Mouse (Mus musculus): ENCODE measurements around the gene Tom1l2. TPM values are rescaled to one million over a fixed set of nuclear protein-coding genes. Genes with fewer than 3 reads are reported as not detected.

Gene Tom1l2
- 23.3 and 26.1 TPM in 2 replicates for polyA plus RNA-seq (2015; fragmentation: Nextera tagmentation; extraction: Ambion mirVana)

DNA sequence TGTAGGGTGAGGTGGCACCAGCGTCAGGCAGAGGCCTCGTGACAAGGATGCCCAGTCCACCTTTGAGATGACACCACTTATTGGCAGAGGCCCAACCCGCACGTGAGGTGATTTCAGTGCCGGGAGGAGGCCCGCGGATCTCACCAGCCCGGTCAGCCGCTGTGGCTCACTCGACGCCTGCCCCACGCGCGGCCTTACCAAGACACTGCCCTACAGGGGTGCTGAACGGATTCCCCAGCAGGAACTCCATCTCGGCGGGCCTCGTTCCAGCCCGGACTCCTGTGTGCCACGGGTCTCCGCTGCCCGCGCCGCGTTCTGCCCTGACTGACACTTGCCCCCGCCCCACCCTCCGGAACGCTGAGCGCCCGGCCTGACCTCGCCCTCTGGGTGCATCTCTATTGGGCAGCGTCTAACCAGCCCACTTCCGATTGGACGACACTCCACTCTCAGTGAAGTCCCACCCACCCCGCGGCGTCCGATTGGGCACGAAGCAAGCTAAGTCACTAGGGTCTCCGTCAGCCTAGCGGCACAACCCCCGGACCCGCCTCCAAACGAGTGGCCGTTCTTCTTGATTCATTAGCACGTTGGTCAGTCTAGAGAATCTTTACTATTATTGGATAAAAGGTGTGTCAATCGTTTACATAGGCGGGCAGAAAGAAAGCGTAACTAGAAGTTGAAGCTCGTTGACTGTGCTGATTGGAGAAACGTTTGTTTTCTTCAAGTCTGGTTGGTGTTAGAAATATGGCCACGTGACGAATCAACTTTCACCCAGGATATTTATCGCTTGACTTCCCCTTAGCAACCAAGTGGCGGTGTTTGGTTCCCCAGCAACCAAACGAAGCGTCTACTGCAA lies at the start of gene Tom1l2, which contains the start of gene Drc3:
TSS of gene Tom1l2 (minus strand) at position 347 of the 853 bp plus-strand sequence.
TSS of gene Drc3 (plus strand) at position 771 of the 853 bp plus-strand sequence.
- Histone ChIP-seq H3K4me3 (peak within 1 kb of the TSS; percentile 94), H3K36me3 (no peaks in the 10 kb centered on the region), H3K9ac (peak within 1 kb of the TSS; percentile 80), H3K4me2 (peak within 1 kb of the TSS; percentile 91), H3K9me3 (no peaks in the 10 kb centered on the region), H3K27ac (peak within 1 kb of the TSS; percentile 50), H3K27me3 (no peaks in the 10 kb centered on the region), H3K4me1 (peaks cover 13% of the 10 kb centered on the region)
- WGBS, result under 1% methylated on average over 57 of the region's 57 CpGs
- ATAC-seq (ENCODE audit: borderline replicate concordance, extremely low read depth, low FRiP score, low TSS enrichment), result peak; percentile 100

GRCm38 (mm10) chr11:60397172-60397571 lies 44.5 kb upstream of the Tom1l2 start:
- H3K27me3 ChIP-seq, result no peaks in the 10 kb centered on the region
- no peak overlapping the region for H3K27ac ChIP-seq
- H3K4me3 ChIP-seq, result no peak overlapping the region
- H3K4me2 ChIP-seq, result no peak overlapping the region
- no peaks in the 10 kb centered on the region for H3K9me3 ChIP-seq
- H3K36me3 ChIP-seq, result peaks cover 17% of the 10 kb centered on the region
- no peak for ATAC-seq (ENCODE audit: borderline replicate concordance, extremely low read depth, low FRiP score, low TSS enrichment)
- no peak overlapping the region for H3K9ac ChIP-seq
- WGBS, result 86% methylated on average over 2 of the region's 2 CpGs
- peaks cover 8% of the 10 kb centered on the region; the same call in 1 of the 2 replicates for H3K4me1 ChIP-seq

GRCm38 (mm10) chr11:60396546-60396945 lies 43.8 kb upstream of the Tom1l2 start:
- H3K9ac ChIP-seq, result no peak overlapping the region
- ATAC-seq (ENCODE audit: borderline replicate concordance, extremely low read depth, low FRiP score, low TSS enrichment), result peak; percentile 83
- H3K27me3 ChIP-seq, result no peaks in the 10 kb centered on the region
- H3K4me2 ChIP-seq, result no peak overlapping the region
- no peak overlapping the region for H3K27ac ChIP-seq
- peaks cover 10% of the 10 kb centered on the region for H3K36me3 ChIP-seq
- 39% methylated on average over 6 of the region's 6 CpGs for WGBS
- H3K9me3 ChIP-seq, result no peaks in the 10 kb centered on the region
- H3K4me1 ChIP-seq, result peaks cover 8% of the 10 kb centered on the region; the same call in 1 of the 2 replicates
- no peak overlapping the region for H3K4me3 ChIP-seq

- H3K9me3 ChIP-seq, result no peaks in the 10 kb centered on the region
- H3K36me3 ChIP-seq, result no peaks in the 10 kb centered on the region
- ATAC-seq (ENCODE audit: borderline replicate concordance, extremely low read depth, low FRiP score, low TSS enrichment), result no peak
- H3K27ac ChIP-seq, result no peak overlapping the region
- no peak overlapping the region for H3K4me2 ChIP-seq
- H3K4me3 ChIP-seq, result no peak overlapping the region
- no peak overlapping the region for H3K9ac ChIP-seq
- 77% methylated on average over 6 of the region's 6 CpGs for WGBS
- H3K27me3 ChIP-seq, result no peaks in the 10 kb centered on the region
- peaks cover under 1% of the 10 kb centered on the region; the same call in 1 of the 2 replicates for H3K4me1 ChIP-seq
These were observed 38.6 kb upstream of the Tom1l2 start for GRCm38 (mm10) chr11:60391346-60391745.

DNA sequence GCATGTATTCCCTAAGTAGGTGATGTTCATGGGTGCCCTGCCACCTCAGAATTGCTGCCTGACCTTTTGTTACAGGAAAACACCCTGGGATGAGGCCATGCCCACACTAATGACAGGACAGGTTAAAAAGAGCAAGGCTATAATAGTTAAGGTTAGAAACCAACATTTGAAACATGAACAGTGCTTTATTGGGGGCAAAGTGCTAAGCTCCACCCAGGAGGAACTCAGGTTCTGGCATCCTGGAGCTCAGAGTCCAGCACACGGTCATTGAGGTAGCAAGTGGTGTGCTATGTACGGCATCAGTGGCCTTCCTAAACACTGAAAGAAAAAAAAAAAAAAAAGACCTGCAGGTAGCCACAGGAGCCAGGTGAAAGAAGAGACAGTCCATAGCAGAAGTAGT lies 35.2 kb upstream of the Tom1l2 start:
- no peak for ATAC-seq (ENCODE audit: borderline replicate concordance, extremely low read depth, low FRiP score, low TSS enrichment)
- no peak overlapping the region for H3K9ac ChIP-seq

GRCm38 (mm10) chr11:60385946-60386345 lies 33.2 kb upstream of the Tom1l2 start:
- peaks cover 7% of the 10 kb centered on the region; the same call in 1 of the 2 replicates for H3K4me1 ChIP-seq
- ATAC-seq (ENCODE audit: borderline replicate concordance, extremely low read depth, low FRiP score, low TSS enrichment), result no peak
- WGBS, result 67% methylated on average over 5 of the region's 5 CpGs
- no peaks in the 10 kb centered on the region for H3K9me3 ChIP-seq
- no peak overlapping the region for H3K4me2 ChIP-seq
- no peak overlapping the region for H3K9ac ChIP-seq
- H3K27me3 ChIP-seq, result no peaks in the 10 kb centered on the region
- no peak overlapping the region for H3K27ac ChIP-seq
- H3K4me3 ChIP-seq, result no peak overlapping the region
- no peaks in the 10 kb centered on the region for H3K36me3 ChIP-seq

More for the DNA sequence above, 35.2 kb upstream of the Tom1l2 start:
- 84% methylated on average over 2 of the region's 2 CpGs for WGBS
- H3K27ac ChIP-seq, result no peak overlapping the region
- H3K9me3 ChIP-seq, result no peaks in the 10 kb centered on the region
- H3K4me2 ChIP-seq, result no peak overlapping the region
- peaks cover 7% of the 10 kb centered on the region; the same call in 1 of the 2 replicates for H3K4me1 ChIP-seq
- H3K27me3 ChIP-seq, result no peaks in the 10 kb centered on the region
- H3K4me3 ChIP-seq, result no peak overlapping the region
- no peaks in the 10 kb centered on the region for H3K36me3 ChIP-seq

- Histone ChIP-seq H3K4me3 (no peak overlapping the region), H3K9ac (no peak overlapping the region), H3K4me1 (peaks cover 7% of the 10 kb centered on the region; the same call in 1 of the 2 replicates), H3K27ac (no peak overlapping the region), H3K4me2 (0 out of 2 replicates have a peak overlapping the region, but pooled peaks have one; percentile 1), H3K9me3 (no peaks in the 10 kb centered on the region), H3K27me3 (no peaks in the 10 kb centered on the region), H3K36me3 (no peaks in the 10 kb centered on the region)
- WGBS, result 5% methylated on average over 16 of the region's 16 CpGs
- no peak for ATAC-seq (ENCODE audit: borderline replicate concordance, extremely low read depth, low FRiP score, low TSS enrichment)
These were observed 32.2 kb upstream of the Tom1l2 start for GRCm38 (mm10) chr11:60384762-60385421.

GRCm38 (mm10) chr11:60383518-60383917 lies 30.8 kb upstream of the Tom1l2 start:
- H3K27me3 ChIP-seq, result no peaks in the 10 kb centered on the region
- 87% methylated on average over 6 of the region's 6 CpGs for whole genome bisulfite sequencing
- no peaks in the 10 kb centered on the region for H3K9me3 ChIP-seq
- no peak overlapping the region for H3K27ac ChIP-seq
- H3K4me3 ChIP-seq, result no peak overlapping the region
- no peak overlapping the region for H3K4me2 ChIP-seq
- H3K4me1 ChIP-seq, result peaks cover 7% of the 10 kb centered on the region; the same call in 1 of the 2 replicates
- H3K9ac ChIP-seq, result no peak overlapping the region
- ATAC-seq (ENCODE audit: borderline replicate concordance, extremely low read depth, low FRiP score, low TSS enrichment), result no peak
- no peaks in the 10 kb centered on the region for H3K36me3 ChIP-seq

DNA sequence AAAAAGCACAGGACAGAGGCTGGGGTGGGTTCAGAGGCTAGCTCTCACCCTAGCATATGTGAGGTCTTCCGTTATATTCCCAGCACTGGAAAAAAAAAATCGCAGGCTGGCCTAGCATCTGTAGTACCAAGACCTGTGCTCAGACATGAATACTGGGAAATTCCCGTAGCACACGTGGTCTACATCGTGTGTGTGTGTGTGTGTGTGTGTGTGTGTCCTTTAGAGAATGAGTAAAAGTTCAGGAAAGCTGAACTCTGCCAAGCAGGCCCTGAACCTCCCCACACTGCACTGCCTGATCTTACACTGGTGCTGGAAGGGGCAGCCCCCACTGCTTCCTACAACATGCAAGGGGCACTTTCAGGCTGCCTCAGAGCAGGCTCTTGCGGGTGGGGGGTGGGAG lies 21.8 kb upstream of the Tom1l2 start:
- 75% methylated on average over 6 of the region's 6 CpGs for WGBS
- H3K27me3 ChIP-seq, result no peaks in the 10 kb centered on the region

DNA sequence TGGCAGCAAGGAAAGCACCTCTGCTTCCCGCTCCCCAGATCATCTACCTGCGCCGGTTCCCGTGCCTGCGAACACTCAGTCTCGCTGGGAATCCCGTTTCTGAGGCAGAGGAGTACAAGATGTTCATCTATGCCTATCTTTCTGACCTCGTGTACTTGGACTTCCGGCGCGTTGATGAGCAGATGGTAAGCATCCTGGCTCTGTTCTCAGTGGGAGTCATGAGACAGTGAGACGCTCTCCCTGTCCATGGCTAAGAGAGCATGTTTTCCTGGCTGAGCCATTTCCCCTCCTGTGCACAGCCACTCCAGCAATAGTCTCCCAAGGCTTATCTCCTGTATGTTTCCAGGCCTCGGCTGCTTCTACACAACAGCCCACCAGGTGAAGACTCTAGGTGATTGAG lies 17.7 kb upstream of the Tom1l2 start:
- H3K9ac ChIP-seq, result no peak overlapping the region

More for the DNA sequence above, 21.8 kb upstream of the Tom1l2 start:
- no peak for ATAC-seq (ENCODE audit: borderline replicate concordance, extremely low read depth, low FRiP score, low TSS enrichment)
- no peak overlapping the region for H3K27ac ChIP-seq
- H3K4me3 ChIP-seq, result no peak overlapping the region
- H3K9ac ChIP-seq, result no peak overlapping the region
- no peaks in the 10 kb centered on the region for H3K9me3 ChIP-seq
- no peak overlapping the region for H3K4me2 ChIP-seq
- H3K4me1 ChIP-seq, result no peaks in the 10 kb centered on the region
- no peaks in the 10 kb centered on the region for H3K36me3 ChIP-seq

GRCm38 (mm10) chr11:60369448-60369847 lies 16.7 kb upstream of the Tom1l2 start:
- no peaks in the 10 kb centered on the region for H3K36me3 ChIP-seq
- no peak overlapping the region for H3K27ac ChIP-seq
- ATAC-seq (ENCODE audit: borderline replicate concordance, extremely low read depth, low FRiP score, low TSS enrichment), result no peak
- H3K9ac ChIP-seq, result no peak overlapping the region
- H3K4me2 ChIP-seq, result no peak overlapping the region
- no peaks in the 10 kb centered on the region for H3K9me3 ChIP-seq
- no peak overlapping the region for H3K4me3 ChIP-seq
- WGBS, result 60% methylated on average over 4 of the region's 4 CpGs
- peaks cover 12% of the 10 kb centered on the region for H3K4me1 ChIP-seq
- H3K27me3 ChIP-seq, result no peaks in the 10 kb centered on the region

More for the DNA sequence above, 17.7 kb upstream of the Tom1l2 start:
- Histone ChIP-seq H3K4me1 (peaks cover 12% of the 10 kb centered on the region), H3K27ac (no peak overlapping the region), H3K9me3 (no peaks in the 10 kb centered on the region), H3K27me3 (no peaks in the 10 kb centered on the region), H3K4me2 (no peak overlapping the region), H3K36me3 (no peaks in the 10 kb centered on the region), H3K4me3 (no peak overlapping the region)
- 81% methylated on average over 13 of the region's 13 CpGs for WGBS
- no peak for ATAC-seq (ENCODE audit: borderline replicate concordance, extremely low read depth, low FRiP score, low TSS enrichment)

GRCm38 (mm10) chr11:60368909-60369308 lies 16.2 kb upstream of the Tom1l2 start:
- no peak overlapping the region for H3K4me3 ChIP-seq
- no peak overlapping the region for H3K4me2 ChIP-seq
- peaks cover 12% of the 10 kb centered on the region for H3K4me1 ChIP-seq
- H3K36me3 ChIP-seq, result no peaks in the 10 kb centered on the region
- ATAC-seq (ENCODE audit: borderline replicate concordance, extremely low read depth, low FRiP score, low TSS enrichment), result no peak
- WGBS, result 69% methylated on average over 4 of the region's 4 CpGs
- no peaks in the 10 kb centered on the region for H3K9me3 ChIP-seq
- H3K9ac ChIP-seq, result no peak overlapping the region
- no peak overlapping the region for H3K27ac ChIP-seq
- no peaks in the 10 kb centered on the region for H3K27me3 ChIP-seq
